Mouse (Mus musculus) hindbrain, embryonic 15.5 days (tissue): ENCODE measurements at regions not wholly inside any gene's neighbourhood (a gene's known extent, or its start where the extent isn't known, plus 50 kb on each side); places are given as distances from the start of the nearest gene placed in this dataset.
"Not testable (repeated sequence)": the region's sequence is repeated elsewhere in the genome, so short reads cannot be mapped to it uniquely, and the experiment has no call there.

ENCODE experiments used
- ATAC-seq: fragments of 200-750 bp; cut with Nextera tagmentation; 2 replicates; pipeline ENCODE4 v1.8.0; 2017; ENCODE audit warnings: low read depth, moderate number of reproducible peaks, moderate TSS enrichment; ENCODE audit not compliant: low FRiP score
- H3K27ac ChIP-seq: fragments of 300-500 bp; sonication (generic); replicated peaks from 2 replicates; pipeline ENCODE4 v1.5.1; 2015; ENCODE audit warnings: mild to moderate bottlenecking, inconsistent platforms
- H3K27me3 ChIP-seq: fragments of 300-500 bp; sonication (generic); 2 replicates; pipeline ENCODE4 v1.6.1; 2015; ENCODE audit warnings: control low read depth, inconsistent platforms
- H3K36me3 ChIP-seq: fragments of 300-500 bp; sonication (generic); 2 replicates; pipeline ENCODE4 v1.6.1; 2015; ENCODE audit warnings: control low read depth, inconsistent platforms
- H3K4me1 ChIP-seq: fragments of 300-500 bp; sonication (generic); replicated peaks from 2 replicates; pipeline ENCODE4 v1.6.1; 2015; ENCODE audit warnings: control low read depth, inconsistent platforms
- H3K4me2 ChIP-seq: fragments of 300-500 bp; sonication (generic); 2 replicates; pipeline ENCODE4 v1.6.1; 2015; ENCODE audit warnings: moderate library complexity, mild to moderate bottlenecking, inconsistent platforms
- H3K4me3 ChIP-seq: fragments of 300-500 bp; sonication (generic); 2 replicates; pipeline ENCODE4 v1.5.1; 2015; ENCODE audit warnings: mild to moderate bottlenecking, inconsistent platforms
- H3K9ac ChIP-seq: fragments of 300-500 bp; sonication (generic); 2 replicates; pipeline ENCODE4 v1.6.1; 2015; ENCODE audit warnings: inconsistent platforms
- H3K9me3 ChIP-seq: fragments of 300-500 bp; sonication (generic); 2 replicates; pipeline ENCODE4 v1.6.1; 2016; ENCODE audit warnings: control low read depth, inconsistent platforms
- WGBS: fragments of 180-500 bp; shearing (Covaris S2); methylation state at CpG from one replicate; pipeline ENCODE4 v1.1.7; 2015; 5-methylcytosine and 5-hydroxymethylcytosine counted together

GRCm38 (mm10) chr9:48058599-48058998, 103.2 kb upstream of the Nxpe4 start:
- H3K4me2 ChIP-seq = no peak overlapping the region
- no peaks in the 10 kb centered on the region for H3K36me3 ChIP-seq
- no peak overlapping the region for H3K9ac ChIP-seq
- H3K4me3 ChIP-seq = no peak overlapping the region
- no peaks in the 10 kb centered on the region for H3K27me3 ChIP-seq
- no peaks in the 10 kb centered on the region for H3K9me3 ChIP-seq
- WGBS = 46% methylated on average over 8 of the region's 8 CpGs
- no peak for ATAC-seq
- peaks cover 19% of the 10 kb centered on the region for H3K4me1 ChIP-seq
- H3K27ac ChIP-seq = no peak overlapping the region

GRCm38 (mm10) chr9:48059549-48060165, 102.2 kb upstream of the Nxpe4 start:
- no peak for ATAC-seq
- H3K4me3 ChIP-seq = no peak overlapping the region
- peaks cover 19% of the 10 kb centered on the region for H3K4me1 ChIP-seq
- no peak overlapping the region for H3K4me2 ChIP-seq
- H3K36me3 ChIP-seq = no peaks in the 10 kb centered on the region
- no peak overlapping the region for H3K9ac ChIP-seq
- no peak overlapping the region for H3K27ac ChIP-seq
- H3K27me3 ChIP-seq = no peaks in the 10 kb centered on the region
- WGBS = 87% methylated on average over 10 of the region's 10 CpGs
- H3K9me3 ChIP-seq = no peaks in the 10 kb centered on the region

GRCm38 (mm10) chr9:48060996-48061395, 100.8 kb upstream of the Nxpe4 start:
- no peaks in the 10 kb centered on the region for H3K9me3 ChIP-seq
- H3K36me3 ChIP-seq = no peaks in the 10 kb centered on the region
- no peak overlapping the region for H3K27ac ChIP-seq
- WGBS = 92% methylated on average over 4 of the region's 4 CpGs
- no peak overlapping the region for H3K4me3 ChIP-seq
- no peak for ATAC-seq
- H3K4me1 ChIP-seq = peaks cover 14% of the 10 kb centered on the region
- H3K9ac ChIP-seq = no peak overlapping the region
- H3K4me2 ChIP-seq = no peak overlapping the region
- no peaks in the 10 kb centered on the region for H3K27me3 ChIP-seq

GRCm38 (mm10) chr9:48066730-48067345, 95.0 kb upstream of the Nxpe4 start:
- Histone ChIP-seq H3K36me3 (no peaks in the 10 kb centered on the region), H3K4me1 (peaks cover 7% of the 10 kb centered on the region), H3K9me3 (no peaks in the 10 kb centered on the region), H3K4me2 (no peak overlapping the region), H3K27me3 (no peaks in the 10 kb centered on the region), H3K4me3 (no peak overlapping the region), H3K27ac (peak overlapping the region; percentile 75), H3K9ac (no peak overlapping the region)
- ATAC-seq = peak; percentile 51; the same call in 1 of the 2 replicates
- 47% methylated on average over 7 of the region's 7 CpGs for WGBS

- no peak overlapping the region for H3K9ac ChIP-seq
- H3K4me3 ChIP-seq = no peak overlapping the region
- H3K27me3 ChIP-seq = no peaks in the 10 kb centered on the region
- no peaks in the 10 kb centered on the region for H3K36me3 ChIP-seq
- no peaks in the 10 kb centered on the region for H3K4me1 ChIP-seq
- H3K4me2 ChIP-seq = no peak overlapping the region
- H3K27ac ChIP-seq = no peak overlapping the region
- ATAC-seq = no peak
- 79% methylated on average over 1 of the region's 1 CpGs for WGBS
- H3K9me3 ChIP-seq = no peaks in the 10 kb centered on the region
These were observed 89.2 kb upstream of the Nxpe4 start for GRCm38 (mm10) chr9:48072592-48072991.

- H3K9ac ChIP-seq = no peak overlapping the region
- no peak overlapping the region for H3K4me3 ChIP-seq
- H3K9me3 ChIP-seq = no peaks in the 10 kb centered on the region
- H3K27ac ChIP-seq = no peak overlapping the region
- 73% methylated on average over 2 of the region's 2 CpGs for WGBS
- no peak overlapping the region for H3K4me2 ChIP-seq
- no peak for ATAC-seq
- no peaks in the 10 kb centered on the region for H3K36me3 ChIP-seq
- H3K4me1 ChIP-seq = no peaks in the 10 kb centered on the region
- no peaks in the 10 kb centered on the region for H3K27me3 ChIP-seq
These were observed 88.7 kb upstream of the Nxpe4 start for GRCm38 (mm10) chr9:48073096-48073495.

- WGBS = 66% methylated on average over 5 of the region's 5 CpGs
- 0 out of 2 replicates have a peak, but pooled peaks have one; percentile 48 for ATAC-seq
These were observed 86.1 kb upstream of the Nxpe4 start for GRCm38 (mm10) chr9:48075661-48076240.

GRCm38 (mm10) chr9:48082461-48082860, 79.4 kb upstream of the Nxpe4 start:
- Histone ChIP-seq H3K4me2 (no peak overlapping the region), H3K27ac (no peak overlapping the region), H3K4me1 (0 out of 2 replicates have a peak, but pooled peaks cover 11% of the 10 kb centered on the region), H3K9me3 (no peaks in the 10 kb centered on the region), H3K27me3 (no peaks in the 10 kb centered on the region), H3K4me3 (no peak overlapping the region), H3K36me3 (no peaks in the 10 kb centered on the region), H3K9ac (no peak overlapping the region)
- 30% methylated on average over 6 of the region's 6 CpGs for WGBS
- ATAC-seq = no peak

More at GRCm38 (mm10) chr9:48075661-48076240, 86.1 kb upstream of the Nxpe4 start:
- Histone ChIP-seq H3K4me2 (no peak overlapping the region), H3K36me3 (no peaks in the 10 kb centered on the region), H3K27me3 (no peaks in the 10 kb centered on the region), H3K9ac (no peak overlapping the region), H3K4me3 (no peak overlapping the region), H3K9me3 (no peaks in the 10 kb centered on the region), H3K27ac (no peak overlapping the region), H3K4me1 (no peaks in the 10 kb centered on the region)

GRCm38 (mm10) chr9:48084196-48084595, 77.6 kb upstream of the Nxpe4 start:
- not testable (repeated sequence) for H3K27me3 ChIP-seq, H3K4me3 ChIP-seq, H3K4me2 ChIP-seq, ATAC-seq, H3K36me3 ChIP-seq, H3K9me3 ChIP-seq, H3K27ac ChIP-seq, H3K9ac ChIP-seq
- WGBS = 42% methylated on average over 5 of the region's 5 CpGs
- 0 out of 2 replicates have a peak, but pooled peaks cover 11% of the 10 kb centered on the region for H3K4me1 ChIP-seq

GRCm38 (mm10) chr9:48089661-48090060, 72.2 kb upstream of the Nxpe4 start:
- no peaks in the 10 kb centered on the region for H3K27me3 ChIP-seq
- H3K9ac ChIP-seq = no peak overlapping the region
- no peaks in the 10 kb centered on the region for H3K4me1 ChIP-seq
- H3K4me2 ChIP-seq = no peak overlapping the region
- no peak for ATAC-seq
- H3K9me3 ChIP-seq = no peaks in the 10 kb centered on the region
- H3K27ac ChIP-seq = no peak overlapping the region
- 92% methylated on average over 5 of the region's 5 CpGs for WGBS
- no peak overlapping the region for H3K4me3 ChIP-seq
- H3K36me3 ChIP-seq = no peaks in the 10 kb centered on the region

- WGBS = 67% methylated on average over 2 of the region's 2 CpGs
- H3K27me3 ChIP-seq = no peaks in the 10 kb centered on the region
- no peak overlapping the region for H3K27ac ChIP-seq
- no peak overlapping the region for H3K4me2 ChIP-seq
- H3K9ac ChIP-seq = no peak overlapping the region
- no peak overlapping the region for H3K4me3 ChIP-seq
- 0 out of 2 replicates have a peak, but pooled peaks cover 3% of the 10 kb centered on the region for H3K4me1 ChIP-seq
- no peaks in the 10 kb centered on the region for H3K9me3 ChIP-seq
- ATAC-seq = no peak
- no peaks in the 10 kb centered on the region for H3K36me3 ChIP-seq
These were observed 67.1 kb upstream of the Nxpe4 start for GRCm38 (mm10) chr9:48094756-48095155.

- Histone ChIP-seq H3K27me3 (no peaks in the 10 kb centered on the region), H3K36me3 (no peaks in the 10 kb centered on the region), H3K9me3 (no peaks in the 10 kb centered on the region), H3K4me2 (no peak overlapping the region), H3K4me1 (0 out of 2 replicates have a peak, but pooled peaks cover 3% of the 10 kb centered on the region), H3K9ac (no peak overlapping the region), H3K27ac (no peak overlapping the region), H3K4me3 (no peak overlapping the region)
- 69% methylated on average over 4 of the region's 4 CpGs for WGBS
- no peak for ATAC-seq
These were observed 62.0 kb upstream of the Nxpe4 start for GRCm38 (mm10) chr9:48099846-48100245.
